Mouse (Mus musculus): Measurements from ENCODE around the gene Prdm12. TPM values are rescaled to one million over a fixed set of nuclear protein-coding genes. Genes with fewer than 3 reads are reported as not detected.
"Not testable (repeated sequence)": the region's sequence is repeated elsewhere in the genome, so short reads cannot be mapped to it uniquely, and the experiment has no call there.

The Prdm12 gene
- total RNA-seq, 2 experiments from 2014 or later: 0.36 to 0.54 TPM

DNA sequence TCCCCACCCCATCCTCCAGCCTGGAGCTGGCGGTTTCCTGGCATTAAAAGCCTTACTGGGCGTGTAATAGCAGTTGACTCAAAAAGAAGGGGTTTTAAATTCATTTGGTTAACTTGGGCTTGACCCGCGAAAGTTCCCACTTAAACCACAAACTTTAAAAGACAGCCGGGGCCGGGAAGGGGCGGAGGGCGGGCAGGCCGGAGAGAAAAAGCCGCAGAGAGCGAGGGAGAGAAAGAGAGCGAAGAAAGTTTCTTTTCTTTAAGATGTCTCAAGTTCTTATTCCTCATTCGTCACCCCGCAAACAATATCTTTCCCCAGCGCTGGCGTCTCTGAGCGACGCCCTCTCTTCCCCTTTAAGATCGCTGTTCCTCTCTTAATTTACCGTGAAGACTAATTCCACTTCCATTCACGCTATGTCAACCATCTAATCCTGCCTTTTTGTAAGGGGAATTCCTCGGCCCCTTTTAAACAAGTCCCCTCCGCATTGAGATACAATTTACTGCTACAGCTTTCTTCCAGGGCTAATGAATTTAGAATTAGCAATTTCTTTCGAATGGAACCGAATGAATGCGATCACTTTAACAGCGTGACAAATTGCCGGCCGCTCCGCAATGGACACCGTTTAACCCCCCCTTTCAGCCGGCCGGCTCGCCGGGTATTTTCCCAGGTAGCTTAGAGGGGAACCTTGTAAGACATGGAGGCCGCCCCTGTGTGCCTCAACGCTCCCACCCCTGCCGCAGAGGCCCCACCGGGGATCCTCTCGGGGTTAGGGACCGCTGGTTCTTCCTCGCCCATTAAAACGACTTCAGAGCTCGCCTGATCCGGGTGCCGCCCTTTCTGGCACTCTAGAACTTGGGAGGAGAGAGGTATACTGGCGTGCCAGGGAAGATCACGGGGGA is 1.0 kb downstream of the Prdm12 start:
- DNase-seq (ENCODE audit: extremely low spot score in 1 of 2, low spot score in 2 of 2): no peak
- intact Hi-C loops (cut with DNase I): no loop called here

DNA sequence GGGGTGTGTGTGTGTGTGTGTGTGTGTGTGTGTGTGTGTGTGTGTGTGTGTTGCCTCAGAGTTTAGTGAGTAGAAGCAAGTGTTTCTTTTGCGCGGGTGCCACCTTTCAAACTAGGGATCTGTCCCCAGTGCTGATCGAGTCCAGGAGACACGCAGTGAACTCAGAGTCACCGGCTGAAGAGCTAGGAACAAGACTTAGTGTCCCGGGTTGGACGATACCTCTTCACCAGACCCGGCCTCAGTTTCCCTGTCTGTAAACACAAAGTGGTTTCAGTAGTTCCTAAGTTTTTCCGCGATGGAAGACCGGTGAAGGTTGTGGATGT is 1.6 kb downstream of the Prdm12 start:
- intact Hi-C loops (cut with DNase I): no loop called here
- no peak for DNase-seq (ENCODE audit: extremely low spot score in 1 of 2, low spot score in 2 of 2)

DNA sequence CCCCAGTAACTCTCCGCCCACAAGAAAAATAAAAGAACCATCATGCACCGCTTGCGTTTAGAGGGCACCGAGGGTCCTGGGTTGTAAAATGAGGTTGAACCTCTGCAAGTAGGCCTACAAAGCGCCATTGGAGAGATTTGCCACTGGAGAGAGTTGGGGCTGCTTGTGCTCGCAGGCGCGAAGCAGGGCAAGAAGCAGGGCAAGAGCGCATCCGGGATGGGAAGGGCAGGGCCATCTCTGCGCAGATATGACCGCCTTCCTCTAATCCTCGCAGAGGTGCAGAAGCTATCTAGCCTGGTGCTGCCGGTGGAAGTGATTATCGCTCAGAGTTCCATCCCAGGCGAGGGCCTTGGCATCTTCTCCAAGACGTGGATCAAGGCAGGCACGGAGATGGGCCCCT is 2.1 kb downstream of the Prdm12 start:
- DNase-seq (ENCODE audit: extremely low spot score in 1 of 2, low spot score in 2 of 2): no peak
- intact Hi-C loops (cut with DNase I): no loop called here

DNA sequence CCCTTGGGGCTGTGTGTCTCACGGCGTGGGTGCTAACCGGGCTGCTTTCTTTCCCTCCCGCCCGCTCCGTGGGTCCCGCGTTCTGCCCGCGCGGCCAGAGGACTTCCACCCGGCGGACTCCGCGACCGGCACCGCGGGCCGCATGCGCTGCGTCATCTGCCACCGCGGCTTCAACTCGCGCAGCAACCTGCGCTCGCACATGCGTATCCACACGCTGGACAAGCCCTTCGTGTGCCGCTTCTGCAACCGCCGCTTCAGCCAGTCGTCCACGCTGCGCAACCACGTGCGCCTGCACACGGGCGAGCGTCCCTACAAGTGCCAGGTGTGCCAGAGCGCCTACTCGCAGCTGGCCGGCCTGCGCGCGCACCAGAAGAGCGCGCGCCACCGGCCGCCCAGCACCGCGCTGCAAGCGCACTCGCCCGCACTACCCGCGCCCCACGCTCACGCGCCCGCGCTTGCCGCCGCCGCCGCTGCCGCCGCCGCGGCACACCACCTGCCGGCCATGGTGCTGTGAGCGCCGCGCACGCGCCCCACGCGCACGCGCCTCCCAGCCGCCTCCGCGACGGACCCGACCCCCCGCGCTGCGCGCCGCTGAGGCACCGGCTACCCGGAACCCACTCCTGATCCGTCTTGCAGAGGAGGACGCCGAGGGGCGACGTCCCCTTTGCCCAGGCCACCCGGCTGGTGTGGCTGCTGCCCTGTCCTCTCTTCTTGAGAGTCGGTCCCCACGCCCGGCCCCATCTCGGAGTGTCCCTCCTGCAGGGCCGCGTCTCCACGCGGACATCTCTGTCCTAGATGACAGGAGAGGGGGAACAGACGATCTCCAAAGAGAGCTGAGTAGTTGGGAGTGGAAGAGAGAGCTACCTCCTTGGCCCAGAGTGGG is 14.4 kb downstream of the Prdm12 start:
- DNase-seq (ENCODE audit: extremely low spot score in 1 of 2, low spot score in 2 of 2): peak; percentile 46 to 76
- intact Hi-C loops (cut with DNase I): no loop called here

DNA sequence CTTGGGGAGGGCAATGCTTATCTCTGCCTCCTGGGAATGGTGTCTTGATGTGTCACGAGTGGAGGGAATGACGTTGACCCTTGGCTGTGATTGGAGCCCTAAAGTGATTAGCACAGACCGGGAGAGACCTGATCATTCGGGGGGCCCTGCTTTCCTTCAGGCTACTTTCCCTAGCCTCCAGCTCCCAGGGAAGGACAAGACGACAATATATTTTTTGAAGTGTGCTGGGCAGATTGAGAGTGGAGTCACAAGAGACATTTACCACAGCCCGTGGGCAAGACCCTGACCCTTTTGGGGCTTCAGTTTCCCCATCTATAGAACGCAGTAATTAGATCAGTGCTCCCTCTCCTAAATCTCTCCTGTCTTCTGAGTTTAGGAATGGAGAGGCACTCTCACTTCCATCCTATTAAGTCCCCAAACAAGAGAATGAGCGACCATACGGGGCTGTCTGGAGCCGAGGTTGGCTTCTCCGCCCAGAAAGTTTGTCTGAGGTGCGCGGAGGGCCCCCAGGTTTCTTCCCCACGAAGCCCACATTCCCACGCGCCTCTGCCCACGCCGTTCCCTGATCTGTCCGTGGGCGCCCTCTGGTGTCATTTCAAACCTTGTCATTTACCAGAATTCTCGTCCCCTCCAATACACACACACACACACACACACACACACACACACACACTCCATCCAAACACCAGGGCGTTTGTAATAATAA is 15.2 kb downstream of the Prdm12 start:
- intact Hi-C loops (cut with DNase I): loop anchor here (1.0 kb wide), 1 partner anchor 172 kb away; no protein-coding TSS in a partner anchor

DNA sequence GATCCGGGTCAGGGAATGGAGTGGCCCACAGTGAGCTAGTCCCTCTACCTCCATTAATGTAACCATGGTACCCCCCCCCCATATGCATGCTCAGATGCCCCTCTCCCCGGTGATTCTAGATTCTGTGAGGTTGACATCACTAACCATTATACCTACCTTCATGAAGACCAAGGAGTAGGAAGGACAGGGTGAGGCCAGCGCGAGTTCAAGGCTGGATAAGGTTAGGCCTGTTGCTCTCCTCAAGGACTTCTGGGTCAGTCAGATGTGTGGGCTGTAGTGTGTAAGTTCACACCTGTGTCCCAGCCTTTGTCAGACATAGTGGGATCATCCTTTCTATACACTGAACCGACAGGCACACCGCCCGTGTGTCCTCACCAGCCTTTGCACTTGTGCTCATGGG is 16.5 kb downstream of the Prdm12 start:
- no peak for DNase-seq (ENCODE audit: extremely low spot score in 1 of 2, low spot score in 2 of 2)
- intact Hi-C loops (cut with DNase I): no loop called here

More for the DNA sequence above, 15.2 kb downstream of the Prdm12 start:
- DNase-seq (ENCODE audit: extremely low spot score in 1 of 2, low spot score in 2 of 2): peak in 1 of 2 experiments; percentile 79

DNA sequence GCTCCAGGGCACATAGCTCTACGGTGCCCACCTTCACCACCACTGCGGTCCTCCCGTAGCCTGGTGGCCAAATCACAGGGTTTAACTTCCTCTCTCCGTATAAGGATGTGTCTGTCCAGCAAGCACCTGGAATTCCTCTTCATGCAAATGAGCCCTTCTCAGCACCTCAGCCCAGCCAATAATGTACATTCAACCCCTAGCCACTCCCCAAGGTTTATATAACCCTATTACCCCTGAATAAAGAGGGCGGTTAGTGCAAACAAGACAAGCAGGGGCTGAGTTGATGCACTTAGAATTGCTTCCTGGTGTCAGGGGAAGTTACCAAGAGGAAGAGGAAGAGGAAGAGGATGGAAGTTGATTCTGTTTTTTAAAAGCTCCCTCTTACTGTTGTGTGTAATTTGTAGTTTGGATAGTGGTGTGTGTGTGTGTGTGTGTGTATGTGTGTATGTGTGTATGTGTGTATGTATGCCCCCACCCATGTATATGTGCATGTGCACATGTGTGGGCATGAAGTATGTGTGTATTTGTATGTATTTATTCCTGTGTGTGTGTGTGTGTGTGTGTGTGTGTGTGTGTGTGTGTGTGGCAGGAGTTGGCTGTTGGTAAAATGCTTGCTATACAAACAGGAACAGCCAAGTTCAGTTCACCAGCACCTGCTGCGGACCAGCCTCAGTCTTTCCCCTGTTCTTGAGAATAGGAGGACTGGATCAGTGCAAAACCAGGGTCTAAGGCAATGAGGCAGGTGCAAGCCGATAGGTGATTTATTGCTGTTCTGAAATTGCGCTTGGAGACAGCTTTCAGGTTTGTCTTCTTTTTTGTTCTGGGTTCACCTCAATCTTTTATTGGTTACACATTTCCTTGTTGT is 23.3 kb downstream of the Prdm12 start:
- intact Hi-C loops (cut with DNase I): no loop called here
- DNase-seq (ENCODE audit: extremely low spot score in 1 of 2, low spot score in 2 of 2): no peak

DNA sequence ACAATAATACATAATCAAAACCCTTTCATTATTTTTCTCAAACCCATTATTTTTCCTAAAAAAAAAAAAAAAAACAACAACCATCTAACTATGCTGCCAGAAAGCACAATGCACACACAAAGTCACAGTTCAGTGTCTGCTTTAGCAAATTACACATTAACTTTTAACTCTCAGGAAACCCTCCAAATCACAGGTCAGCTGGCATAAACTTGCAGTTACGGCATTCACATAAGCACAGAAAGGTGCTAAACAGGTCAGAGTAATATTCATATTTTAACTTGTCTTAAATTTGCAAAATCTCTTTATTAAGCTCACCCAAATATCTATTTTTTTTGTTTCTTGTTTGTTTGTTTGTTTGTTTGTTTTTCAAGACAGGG is 24.0 kb downstream of the Prdm12 start:
- DNase-seq (ENCODE audit: extremely low spot score in 1 of 2, low spot score in 2 of 2): no peak
- intact Hi-C loops (cut with DNase I): no loop called here

DNA sequence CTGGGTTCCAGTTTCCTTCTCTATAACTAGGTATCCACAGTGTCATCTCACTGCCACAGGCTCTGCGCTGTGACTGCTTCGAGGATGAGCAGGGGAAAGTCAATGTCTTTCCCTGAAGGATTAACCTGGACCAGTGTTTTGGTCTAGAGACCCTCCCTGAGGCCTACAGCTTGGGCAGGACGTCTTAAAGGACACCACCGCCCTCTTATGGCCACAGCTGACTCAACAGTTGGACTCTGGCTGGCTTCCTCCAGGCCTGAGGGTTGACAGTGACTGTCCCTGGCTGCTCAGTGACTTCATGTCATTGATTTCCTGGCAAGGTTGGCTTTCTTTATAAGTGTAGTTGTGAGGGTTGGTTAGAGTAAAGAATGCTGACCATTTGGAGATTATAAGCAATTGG is 27.5 kb downstream of the Prdm12 start:
- intact Hi-C loops (cut with DNase I): no loop called here
- DNase-seq (ENCODE audit: extremely low spot score in 1 of 2, low spot score in 2 of 2): no peak

DNA sequence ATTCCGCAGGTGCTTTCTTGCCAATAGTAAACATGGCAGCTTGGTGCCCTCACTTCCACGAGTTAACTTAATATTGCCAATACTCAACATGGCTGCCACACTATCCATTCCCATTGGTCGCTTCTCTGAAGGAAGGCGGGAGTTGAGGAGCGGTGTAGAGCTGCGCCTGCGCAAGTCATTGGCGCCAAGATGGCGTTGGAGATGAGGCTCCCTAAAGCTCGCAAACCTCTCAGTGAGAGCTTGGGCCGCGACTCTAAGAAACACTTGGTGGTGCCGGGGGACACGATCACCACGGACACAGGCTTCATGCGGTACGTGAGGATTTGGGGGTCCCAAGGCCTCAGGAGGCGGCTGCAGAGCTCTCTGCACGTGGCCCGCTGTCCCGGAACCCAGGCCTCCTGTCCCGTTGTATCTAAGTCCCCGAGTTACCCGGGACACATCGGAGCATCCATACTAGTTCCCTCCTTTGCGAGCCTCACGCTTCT is 30.8 kb downstream of the Prdm12 start, which contains the start of gene Exosc2:
Gene Exosc2, plus strand, starts transcription at position 165 of the 485 bp plus-strand sequence.
- intact Hi-C loops (cut with DNase I): loop anchor here (5.0 kb wide), 1 partner anchor 188 kb away; no protein-coding TSS in a partner anchor
- peak; percentile 93 to 94 for DNase-seq (ENCODE audit: extremely low spot score in 1 of 2, low spot score in 2 of 2)

DNA sequence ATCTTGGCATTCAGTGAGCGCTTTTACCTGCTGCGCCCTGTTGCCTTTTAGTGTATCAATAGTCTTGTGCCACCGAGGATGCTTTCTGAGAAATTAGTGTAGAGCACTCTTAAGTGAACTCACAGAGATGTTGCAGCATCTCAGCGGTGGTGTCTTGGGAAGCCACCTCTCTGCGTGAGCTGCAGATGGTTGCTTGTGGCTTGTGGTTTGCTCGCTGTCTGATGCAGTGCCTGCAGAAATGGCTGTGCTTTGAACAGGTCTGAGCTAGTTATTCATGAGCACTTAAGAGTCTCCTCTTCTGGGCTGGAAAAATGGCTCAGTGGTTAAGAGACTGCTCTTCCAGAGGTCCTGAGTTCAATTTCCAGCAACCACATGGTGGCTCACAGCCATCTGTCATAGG is 38.8 kb downstream of the Prdm12 start:
- intact Hi-C loops (cut with DNase I): no loop called here

DNA sequence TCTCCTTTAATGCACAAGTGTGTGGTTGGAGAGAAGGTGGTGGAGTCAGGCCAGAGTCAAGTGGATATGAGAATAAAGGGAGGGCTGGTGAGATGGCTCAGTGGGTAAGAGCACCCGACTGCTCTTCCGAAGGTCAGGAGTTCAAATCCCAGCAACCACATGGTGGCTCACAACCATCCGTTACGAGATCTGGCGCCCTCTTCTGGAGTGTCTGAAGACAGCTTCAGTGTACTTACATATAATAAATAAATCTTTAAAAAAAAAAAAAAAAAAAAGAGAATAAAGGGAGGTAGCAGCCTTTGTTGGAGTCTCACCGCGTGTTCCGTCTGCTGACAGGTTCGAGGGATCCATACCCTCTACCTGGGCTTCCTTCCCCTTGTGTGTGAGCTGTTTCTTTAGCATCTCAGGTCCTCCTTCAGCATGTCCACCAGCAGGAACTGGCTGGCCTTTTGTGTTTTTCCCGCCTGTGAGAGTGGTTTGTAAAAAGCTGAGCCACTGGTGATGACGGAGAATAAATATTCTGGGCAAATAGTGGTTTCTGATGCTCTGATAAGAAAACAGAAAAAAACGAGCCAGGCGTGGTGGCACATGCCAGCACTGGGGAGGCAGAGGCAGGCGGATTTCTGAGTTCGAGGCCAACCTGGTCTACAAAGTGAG is 41.3 kb downstream of the Prdm12 start:
- intact Hi-C loops (cut with DNase I): loop anchor here (5.0 to 10.0 kb wide), 2 partner anchors 204 to 236 kb away; partner anchors contain the start of gene Lamc3

More for the DNA sequence above, 38.8 kb downstream of the Prdm12 start:
- no peak for DNase-seq (ENCODE audit: extremely low spot score in 1 of 2, low spot score in 2 of 2)

DNA sequence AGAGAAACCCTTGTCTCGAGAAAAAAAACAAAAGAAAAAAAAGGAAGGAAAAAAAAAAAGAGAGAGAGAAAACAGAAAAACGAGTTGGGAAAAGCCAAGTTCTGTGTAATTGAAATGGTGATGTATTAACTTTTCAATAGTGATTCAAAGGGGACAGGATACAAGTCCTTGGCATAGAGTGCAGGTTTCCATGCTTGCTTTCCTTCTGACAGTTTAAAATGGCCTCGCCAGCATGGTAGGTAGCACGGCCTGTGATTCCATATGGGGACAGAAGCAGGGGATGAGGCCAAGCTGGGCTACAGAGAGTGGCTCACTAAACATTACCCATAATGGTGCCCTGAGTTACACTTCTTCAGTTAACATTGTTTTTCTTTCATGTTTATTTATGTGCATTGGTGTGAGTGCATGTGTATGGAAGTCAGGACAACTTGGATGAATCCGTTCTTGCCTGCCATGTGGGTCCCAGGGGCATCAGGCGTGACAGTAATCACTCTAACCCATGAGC is 41.9 kb downstream of the Prdm12 start:
- intact Hi-C loops (cut with DNase I): loop anchor here (5.0 to 10.0 kb wide), 2 partner anchors 203 to 236 kb away; partner anchors contain the start of gene Lamc3
- DNase-seq (ENCODE audit: extremely low spot score in 1 of 2, low spot score in 2 of 2): no peak

More for the DNA sequence above, 41.3 kb downstream of the Prdm12 start:
- DNase-seq (ENCODE audit: extremely low spot score in 1 of 2, low spot score in 2 of 2): not testable (repeated sequence)

DNA sequence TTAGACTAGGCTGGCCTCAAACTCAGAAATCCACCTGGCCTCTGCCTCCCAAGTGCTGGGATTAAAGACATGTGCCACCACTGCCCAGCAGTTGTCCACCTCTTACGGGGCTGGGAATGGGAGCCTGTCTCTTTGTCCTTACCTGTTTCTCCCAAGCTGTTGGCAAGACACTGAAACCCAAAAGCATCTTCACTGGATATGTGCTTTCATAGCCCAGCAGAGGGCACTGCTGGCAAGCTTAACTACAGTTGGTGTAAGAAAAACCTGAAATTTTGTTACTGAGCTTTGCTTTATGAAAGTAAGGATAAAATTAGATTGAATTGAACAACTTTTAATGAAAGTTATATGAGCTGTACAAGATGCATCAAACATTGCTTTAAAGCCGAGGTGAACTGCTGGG is 43.8 kb downstream of the Prdm12 start:
- intact Hi-C loops (cut with DNase I): loop anchor here (5.0 to 10.0 kb wide), 2 partner anchors 201 to 234 kb away; partner anchors contain the start of gene Lamc3
- DNase-seq (ENCODE audit: extremely low spot score in 1 of 2, low spot score in 2 of 2): peak; percentile 64 to 65

DNA sequence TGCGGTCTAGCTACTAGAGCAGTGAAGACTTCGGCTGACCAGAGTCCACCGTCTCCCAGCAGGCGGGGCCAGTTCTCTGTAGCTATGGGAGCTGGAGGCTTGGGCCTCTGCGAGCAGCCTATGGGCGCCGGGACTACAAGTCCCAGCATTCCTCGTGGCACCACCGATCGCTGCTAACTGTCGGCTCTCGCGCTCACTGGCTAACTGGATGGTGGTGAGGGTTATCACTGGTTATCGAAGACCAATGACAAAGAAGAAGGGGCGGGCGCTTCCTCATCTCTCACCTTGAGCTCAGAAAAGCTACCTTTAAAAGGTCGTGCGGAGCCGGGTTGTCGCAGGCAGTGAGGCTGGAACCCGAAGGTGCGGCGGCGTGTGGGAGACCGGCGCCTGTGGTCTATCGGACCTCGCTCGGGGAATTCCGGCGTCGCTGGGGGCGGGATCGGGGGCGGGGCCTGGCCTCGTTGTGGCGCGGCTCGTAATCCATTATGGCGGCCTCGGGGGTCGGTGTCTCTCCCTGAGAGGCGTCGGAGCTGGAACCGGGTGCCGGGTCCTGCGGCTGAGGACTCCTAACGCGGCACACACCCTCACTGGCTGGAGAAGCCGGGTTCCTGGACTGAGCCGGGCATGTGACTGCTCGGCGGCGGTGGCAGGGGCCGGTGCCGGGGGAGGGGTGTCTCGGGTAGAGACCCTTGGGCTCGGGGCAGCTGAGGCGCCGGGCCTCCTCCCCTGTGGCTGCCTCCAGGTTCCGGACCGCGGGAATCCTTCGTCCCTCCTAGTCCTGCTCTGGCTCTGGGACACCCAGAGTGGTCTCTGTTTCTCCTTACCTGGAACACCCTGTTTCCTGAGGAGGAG is 48.5 kb downstream of the Prdm12 start, which contains the start of gene Abl1:
Gene Abl1, plus strand, starts transcription at position 303 of the 852 bp plus-strand sequence.
- intact Hi-C loops (cut with DNase I): loop anchor here (10.0 kb wide), 1 partner anchor 197 kb away; the partner anchor contains the start of gene Lamc3
- peak; percentile 97 for DNase-seq (ENCODE audit: extremely low spot score in 1 of 2, low spot score in 2 of 2)

DNA sequence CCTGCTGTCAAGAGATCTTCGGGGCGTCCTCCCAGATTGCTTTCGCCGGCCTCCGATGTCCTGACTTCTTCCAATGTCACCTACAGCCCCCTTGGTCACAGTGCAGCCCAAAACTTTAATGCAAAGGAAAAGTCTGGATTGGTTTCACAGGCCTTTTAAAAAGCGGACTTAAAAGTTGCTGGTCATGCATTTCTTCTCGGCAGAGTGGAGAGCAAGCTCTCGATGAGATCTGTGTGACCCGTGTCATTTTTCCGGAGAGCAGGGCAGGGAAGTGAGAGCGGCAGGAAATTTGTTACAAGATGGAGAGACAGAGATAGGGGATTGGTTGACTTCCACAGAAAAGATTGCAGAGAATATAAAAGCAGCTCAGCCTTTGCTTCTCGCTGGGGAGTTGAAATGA is 49.2 kb downstream of the Prdm12 start:
- intact Hi-C loops (cut with DNase I): loop anchor here (10.0 kb wide), 1 partner anchor 196 kb away; the partner anchor contains the start of gene Lamc3

More for the DNA sequence above, 49.2 kb downstream of the Prdm12 start:
- no peak for DNase-seq (ENCODE audit: extremely low spot score in 1 of 2, low spot score in 2 of 2)
